Mouse (Mus musculus): ENCODE results near the gene Abca6. TPM values are rescaled to one million over a fixed set of nuclear protein-coding genes. Genes with fewer than 3 reads are reported as not detected.

Gene Abca6
- total and polyA plus RNA-seq, 3 experiments: 0.25 to 0.81 (median 0.68) TPM

DNA sequence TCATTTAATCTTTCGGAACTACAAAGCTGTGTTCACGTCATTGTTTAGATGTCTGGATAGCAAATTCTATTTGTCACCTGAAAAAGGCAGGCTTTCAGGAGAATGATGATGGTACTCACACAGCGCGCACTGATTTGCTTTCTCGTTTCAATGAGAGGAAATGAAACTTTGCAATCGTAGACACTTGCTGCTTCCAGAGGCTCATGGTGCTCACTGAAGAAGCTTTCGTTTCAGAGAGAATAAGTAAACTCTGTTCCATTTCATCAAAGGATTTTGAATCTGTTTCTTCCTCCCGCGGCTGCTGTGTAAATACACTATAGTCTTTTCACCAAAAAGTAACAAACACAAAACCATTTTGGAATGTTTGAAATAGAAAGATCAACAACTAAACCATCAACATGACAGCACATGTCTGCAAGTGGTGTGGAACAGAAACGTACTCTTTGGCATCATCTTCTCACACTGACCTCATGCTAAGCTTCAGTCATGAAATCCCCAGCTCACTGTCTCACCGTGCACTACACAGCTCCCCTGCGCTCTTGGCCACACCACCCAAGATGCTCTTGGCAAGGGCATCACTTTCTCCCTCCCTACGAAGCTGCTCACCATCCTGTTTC, 46.4 kb upstream of the Abca6 start (continued):
- TF ChIP-seq CHD1 (IDR thresholded peaks at IDR 0.05; ENCODE audit: low read depth, low read length): peak; percentile 66; the same call in 1 of the 2 replicates
- no peak for TF ChIP-seq JUND (conservative IDR thresholded peaks at IDR 0.05; ENCODE audit: low read depth, low read length)
- TF ChIP-seq PAX5 (IDR thresholded peaks at IDR 0.05; ENCODE audit: low read length): no peak
- no peak for TF ChIP-seq ZMIZ1 (IDR thresholded peaks at IDR 0.05; ENCODE audit: low read depth, low read length)
- peak; percentile 24; the same call in 1 of the 2 replicates for TF ChIP-seq ETS1 (conservative IDR thresholded peaks at IDR 0.05; ENCODE audit: low read depth, low read length)

DNA sequence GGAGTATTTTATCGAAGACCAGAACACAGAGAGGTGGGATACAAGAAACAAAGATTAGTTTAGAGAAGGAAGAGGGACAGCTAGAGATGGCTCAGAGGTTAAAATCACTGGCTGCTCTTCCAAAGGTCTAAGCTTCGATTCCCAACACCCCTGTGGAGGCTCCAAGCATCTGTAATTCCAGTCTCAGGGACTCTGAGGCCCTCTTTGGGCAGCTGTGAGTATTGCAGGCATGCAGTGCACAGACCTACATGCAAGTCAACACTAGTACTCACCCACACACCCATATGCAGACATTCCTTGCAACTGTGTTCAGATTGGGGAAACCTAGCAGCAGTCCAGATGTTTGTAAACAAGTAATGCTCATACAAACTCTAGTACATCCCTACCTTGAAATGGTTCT, 39.0 kb upstream of the Abca6 start:
- H3K79me2 ChIP-seq (replicated peaks; ENCODE audit: control insufficient read depth, extremely low read depth, insufficient read depth, poor library complexity, severe bottlenecking): no peaks in the 10 kb centered on the region; the same call in 1 of the 2 replicates
- H3K4me2 ChIP-seq (ENCODE audit: insufficient read depth, low read depth, poor library complexity, severe bottlenecking): no peak overlapping the region
- no peaks in the 10 kb centered on the region for H3K27me3 ChIP-seq (replicated peaks)
- H3K36me3 ChIP-seq (replicated peaks in 1 of 2; ENCODE audit: control insufficient read depth in 1 of 2, insufficient read depth in 1 of 2, low read length in 1 of 2): peaks cover 2 to 18% of the 10 kb centered on the region in 2 experiments
- no peaks in the 10 kb centered on the region for H3K9me3 ChIP-seq (replicated peaks; ENCODE audit: low read length)
- dilution Hi-C loops (cut with MboI; ENCODE audit: extremely low pct_ligation_motif_present, extremely low pct_unique_long_range_greater_than_20kb, low sequenced_read_pairs): no loop called here
- no peak overlapping the region for H3K4me3 ChIP-seq (replicated peaks in 1 of 3; ENCODE audit: low read depth in 2 of 3, low read length in 2 of 3, poor library complexity in 1 of 3)
- H3K9ac ChIP-seq (ENCODE audit: insufficient read depth, low read depth): no peak overlapping the region
- in situ Hi-C loops (cut with MboI; ENCODE audit: low pct_ligation_motif_present, low pct_unique_long_range_greater_than_20kb, low sequenced_read_pairs): no loop called here
- DNase-seq (ENCODE audit: extremely low read depth): no peak
- no peak overlapping the region for H3K27ac ChIP-seq (ENCODE audit: insufficient read depth, low read depth)
- no peaks in the 10 kb centered on the region for H3K4me1 ChIP-seq (ENCODE audit: control insufficient read depth in 1 of 2, insufficient read depth in 2 of 2)
- TF ChIP-seq ETS1 (conservative IDR thresholded peaks at IDR 0.05; ENCODE audit: low read depth, low read length) (no peak), CTCF (conservative IDR thresholded peaks at IDR 0.05 in 1 of 2, IDR thresholded peaks at IDR 0.05 in 1 of 2; ENCODE audit: low read depth in 2 of 2, low read length in 2 of 2) (peak; percentile 15 to 25; a peak in 3 of 4 replicates), BHLHE40 (IDR thresholded peaks at IDR 0.05; ENCODE audit: low read depth, low read length) (no peak), MAX (IDR thresholded peaks at IDR 0.05; ENCODE audit: low read length) (no peak), RCOR1 (conservative IDR thresholded peaks at IDR 0.05; ENCODE audit: low read depth, low read length) (no peak)

DNA sequence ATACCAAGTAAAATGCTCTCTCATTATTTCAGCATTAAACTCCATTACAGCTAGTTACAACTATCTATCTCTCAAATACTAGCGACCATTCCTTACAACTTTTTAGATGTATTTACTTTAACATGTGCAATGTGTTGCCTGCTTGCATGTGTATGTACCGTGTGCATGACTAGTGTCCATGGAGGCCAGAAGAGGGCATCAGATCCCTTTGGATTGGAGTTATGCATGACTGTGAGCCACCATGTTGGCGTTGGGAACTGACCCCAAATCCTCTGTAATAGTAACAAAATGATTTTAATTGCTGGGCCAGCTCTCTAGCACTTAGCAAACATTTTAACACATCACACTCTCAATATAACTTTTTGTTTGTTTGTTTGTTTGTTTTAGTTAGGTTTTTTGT, 36.8 kb upstream of the Abca6 start:
- Histone ChIP-seq H3K36me3 (replicated peaks in 1 of 2; ENCODE audit: control insufficient read depth in 1 of 2, insufficient read depth in 1 of 2, low read length in 1 of 2) (peaks cover 2 to 18% of the 10 kb centered on the region in 2 experiments), H3K4me3 (replicated peaks in 1 of 3; ENCODE audit: low read depth in 2 of 3, low read length in 2 of 3, poor library complexity in 1 of 3) (no peak overlapping the region), H3K9me3 (replicated peaks; ENCODE audit: low read length) (no peaks in the 10 kb centered on the region), H3K4me1 (ENCODE audit: control insufficient read depth in 1 of 2, insufficient read depth in 2 of 2) (no peaks in the 10 kb centered on the region), H3K79me2 (replicated peaks; ENCODE audit: control insufficient read depth, extremely low read depth, insufficient read depth, poor library complexity, severe bottlenecking) (no peaks in the 10 kb centered on the region; the same call in 1 of the 2 replicates), H3K4me2 (ENCODE audit: insufficient read depth, low read depth, poor library complexity, severe bottlenecking) (no peak overlapping the region), H3K27me3 (replicated peaks) (no peaks in the 10 kb centered on the region), H3K27ac (ENCODE audit: insufficient read depth, low read depth) (no peak overlapping the region), H3K9ac (ENCODE audit: insufficient read depth, low read depth) (no peak overlapping the region)
- in situ Hi-C loops (cut with MboI; ENCODE audit: low pct_ligation_motif_present, low pct_unique_long_range_greater_than_20kb, low sequenced_read_pairs) (no loop called here), dilution Hi-C loops (cut with MboI; ENCODE audit: extremely low pct_ligation_motif_present, extremely low pct_unique_long_range_greater_than_20kb, low sequenced_read_pairs) (no loop called here)
- DNase-seq (ENCODE audit: extremely low read depth): no peak
- TF ChIP-seq POLR2AphosphoS2 (IDR thresholded peaks at IDR 0.05; ENCODE audit: low read depth, low read length): no peak
- 0 out of 2 replicates have a peak, but pooled peaks have one; percentile 50 for TF ChIP-seq MYC (IDR thresholded peaks at IDR 0.05; ENCODE audit: low read depth, low read length)
- TF ChIP-seq ELF1 (IDR thresholded peaks at IDR 0.05; ENCODE audit: low read depth, low read length): no peak
- TF ChIP-seq TCF12 (IDR thresholded peaks at IDR 0.05; ENCODE audit: low read depth, low read length): no peak
- TF ChIP-seq CTCF (conservative IDR thresholded peaks at IDR 0.05 in 1 of 2, IDR thresholded peaks at IDR 0.05 in 1 of 2; ENCODE audit: low read depth in 2 of 2, low read length in 2 of 2): peak in 1 of 2 experiments; percentile 56; a peak in 2 of 4 replicates
- TF ChIP-seq RAD21 (IDR thresholded peaks at IDR 0.05; ENCODE audit: low read depth, low read length): peak; percentile 52
- TF ChIP-seq ZMIZ1 (IDR thresholded peaks at IDR 0.05; ENCODE audit: low read depth, low read length): no peak
- peak; percentile 31 for TF ChIP-seq SMC3 (IDR thresholded peaks at IDR 0.05; ENCODE audit: low read depth, low read length)
